Mouse (Mus musculus) c-Kit-positive CD71-negative TER-119-negative erythroid progenitor cells, embryonic 14.5 days (primary cell): ENCODE results near the gene Alms1.
"Not testable (repeated sequence)": the region's sequence is repeated elsewhere in the genome, so short reads cannot be mapped to it uniquely, and the experiment has no call there.

ENCODE experiments used
- DNase-seq: peaks from one replicate; pipeline ENCODE4 v3.0.0-alpha.2; 2013; ENCODE audit warnings: low read depth

The Alms1 gene

GRCm38 (mm10) chr6:85713105-85713504 lies 125.8 kb downstream of the Alms1 start, which contains the start of gene Nat8f7:
Gene Nat8f7, minus strand, starts transcription at chr6:85713205.
- not testable (repeated sequence) for DNase-seq
